Mouse (Mus musculus) ovary, postnatal 36 days (tissue): ENCODE data around the gene Snap47.
"Not testable (repeated sequence)": the region's sequence is repeated elsewhere in the genome, so short reads cannot be mapped to it uniquely, and the experiment has no call there.

Experiments used
- DNase-seq: peaks from one replicate; pipeline ENCODE4 v3.0.0; 2022; ENCODE audit warnings: low spot score, mixed read lengths

Gene Snap47

DNA sequence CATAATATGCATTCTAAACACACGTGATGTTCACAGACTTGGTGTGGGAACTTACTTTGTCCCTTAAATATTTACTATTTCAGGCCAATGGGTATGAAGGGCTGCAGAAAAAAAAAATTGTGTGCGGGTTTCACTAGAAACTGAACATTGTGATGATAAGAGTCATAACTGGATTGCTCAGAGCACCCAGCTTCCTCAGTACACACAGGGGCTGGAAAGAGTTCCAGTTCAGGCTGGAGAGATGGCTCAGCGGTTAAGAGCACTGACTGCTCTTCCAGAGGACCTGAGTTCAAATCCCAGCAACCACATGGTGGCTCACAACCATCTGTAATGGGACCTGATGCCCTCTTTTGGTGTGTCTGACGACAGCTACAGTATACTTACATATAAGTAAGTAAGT is 83.0 kb downstream of the Snap47 start:
- DNase-seq = not testable (repeated sequence)

DNA sequence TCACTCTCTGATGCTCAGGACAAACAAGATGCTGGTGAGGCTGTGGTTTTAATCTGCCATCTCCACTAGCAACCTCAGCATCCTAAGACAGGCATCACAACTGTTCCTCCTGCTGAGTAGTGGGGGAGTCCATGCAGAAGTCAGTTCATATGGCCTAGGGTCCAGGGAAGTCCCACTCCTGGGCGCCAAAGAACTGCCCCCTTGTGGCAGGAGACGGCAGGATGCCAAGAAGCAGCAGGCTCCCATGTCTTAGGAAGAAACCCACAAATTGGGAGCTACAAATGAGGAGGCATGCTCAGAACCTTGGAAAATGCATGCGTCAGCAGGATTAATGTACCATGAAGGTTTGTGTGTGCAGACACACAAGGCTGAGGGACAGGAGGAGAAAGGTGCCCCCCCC is 84.4 kb downstream of the Snap47 start:
- no peak for DNase-seq

DNA sequence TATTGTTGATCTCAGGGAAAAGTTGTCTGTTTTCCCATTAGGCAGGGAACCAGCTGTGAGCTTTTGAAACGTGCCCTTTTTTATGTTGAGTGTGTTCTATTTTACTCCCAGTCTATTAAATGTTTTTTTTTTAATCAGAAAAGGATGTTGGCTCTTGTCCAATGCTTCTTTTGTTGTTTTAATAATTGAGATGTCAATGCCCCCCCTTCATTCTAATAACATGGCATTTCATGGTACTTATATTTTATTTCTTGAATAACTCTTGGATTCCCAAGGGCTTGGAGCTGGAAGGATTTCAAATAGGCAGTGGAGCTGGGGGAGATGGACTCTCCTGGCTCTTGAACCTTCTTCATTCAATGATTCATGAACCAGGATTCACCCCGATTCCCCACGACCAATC is 85.0 kb downstream of the Snap47 start:
- DNase-seq = no peak

GRCm38 (mm10) chr11:59364417-59364816 is 86.6 kb downstream of the Snap47 start:
- no peak for DNase-seq

- DNase-seq = no peak
Observed at GRCm38 (mm10) chr11:59364007-59364406, 87.0 kb downstream of the Snap47 start.

DNA sequence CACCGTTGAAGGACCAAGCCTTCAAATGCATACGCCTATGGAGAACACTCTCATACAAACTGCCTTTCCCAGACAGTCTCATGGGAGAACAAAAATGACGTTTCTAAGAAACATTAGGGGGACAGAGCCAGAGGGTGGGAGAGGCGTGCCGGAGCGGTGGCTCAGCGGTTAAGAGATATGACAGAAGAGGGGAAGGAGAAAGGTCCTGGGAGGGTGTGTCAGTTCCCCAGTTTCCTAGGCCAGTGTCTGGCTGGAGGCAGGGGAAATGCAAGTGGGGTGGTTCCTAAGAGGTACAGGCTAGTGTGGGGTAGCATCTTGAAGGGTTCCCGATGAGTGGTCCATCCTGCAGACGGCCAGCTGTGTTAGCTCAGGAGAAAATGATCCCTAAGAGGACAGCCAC is 89.7 kb downstream of the Snap47 start:
- DNase-seq = no peak
